8 mouse cellular contexts compared by ENCODE assay signal in genomic region chr8:56294373-56294877, GRCm38 (mm10). TPM values are rescaled to one million over a fixed set of nuclear protein-coding genes. Genes with fewer than 3 reads are reported as not detected.
A peak's percentile ranks its signal among the peaks of the same experiment; 100 is the strongest.
DNase-seq lines count a peak whose midpoint lies in the region; ATAC-seq lines count a peak whose summit lies in the region.

TSS of gene Hpgd (plus strand) at chr8:56294585.

- H3K4me2 ChIP-seq in forebrain, embryonic 15.5 days (replicated peaks) = peak within 1 kb of the TSS; percentile 81

- H3K27ac ChIP-seq in forebrain, embryonic 15.5 days (replicated peaks) = no peak within 1 kb of the TSS

- H3K9ac ChIP-seq in forebrain, embryonic 15.5 days (replicated peaks) = peak within 1 kb of the TSS; percentile 44

- H3K27me3 ChIP-seq in forebrain, embryonic 15.5 days = no peaks in the 10 kb centered on the region

- H3K9me3 ChIP-seq in forebrain, embryonic 15.5 days = no peaks in the 10 kb centered on the region

- peak within 1 kb of the TSS; percentile 47 for H3K4me3 ChIP-seq in forebrain, embryonic 15.5 days

- peak; percentile 82 for ATAC-seq in forebrain, embryonic 15.5 days (replicated peaks)
- no peak for ATAC-seq in megakaryocyte-erythroid progenitor cell, adult 5-6 weeks (replicated peaks; ENCODE audit: low FRiP score, low TSS enrichment, poor library complexity, severe bottlenecking)

- DNase-seq in 3134 (ENCODE audit: extremely low read depth, insufficient read length, low spot score) = peak; percentile 2
- peak; percentile 48 for DNase-seq in adrenal gland, postnatal 14 days
- DNase-seq in heart, postnatal 4 days = peak; percentile 39
- DNase-seq in layer of hippocampus, postnatal 14 days (ENCODE audit: low spot score in 2 of 2) = peak; percentile 10 to 19
- DNase-seq in lung, postnatal 36 days = peak; percentile 85
- DNase-seq in retina, postnatal 1 day = peak; percentile 76

- WGBS in forebrain, embryonic 15.5 days = under 1% methylated on average over 33 of the region's 33 CpGs

- peaks cover 16% of the 10 kb centered on the region for H3K4me1 ChIP-seq in forebrain, embryonic 15.5 days

- no peaks in the 10 kb centered on the region for H3K36me3 ChIP-seq in forebrain, embryonic 15.5 days

RNA-seq across cellular contexts. Expression of gene Hpgd, which starts in this region (rescaled TPM):
- total RNA-seq in adrenal gland, postnatal 14 days (2021) = 6.7 and 12.9 TPM in 2 replicates
- polyA plus RNA-seq in forebrain, embryonic 15.5 days (2015; fragmentation: Nextera tagmentation; extraction: Ambion mirVana) = 3.9 and 4.6 TPM in 2 replicates
- total RNA-seq in heart, postnatal 4 days (2021) = 1 to 10 TPM; 3.8 to 4.3 TPM
- total RNA-seq in layer of hippocampus, postnatal 14 days (2021) = 1 to 10 TPM; 2.8 to 4.1 TPM
- total RNA-seq in megakaryocyte-erythroid progenitor cell, adult 5-6 weeks (2014; fragmentation: Nextera tagmentation) = 1.5 TPM in 1 of 2 replicates, not detected in the other
- total RNA-seq in megakaryocyte-erythroid progenitor cell, adult 5-6 weeks (2017) = 1.6 TPM in 1 of 2 replicates, not detected in the other

Comparison
In these comparisons a context has a peak if more than half of its experiments do, and no peak if none do; other contexts are left out.
1. DNase-seq: peak in every context shown above with its lines; median percentile 85 in lung, postnatal 36 days; 76 in retina, postnatal 1 day; 48 in adrenal gland, postnatal 14 days; 39 in heart, postnatal 4 days; 14 in layer of hippocampus, postnatal 14 days; 2 in 3134.